Mouse (Mus musculus) liver, adult 2 months (tissue): ENCODE data around the gene Palld. TPM values are rescaled to one million over a fixed set of nuclear protein-coding genes. Genes with fewer than 3 reads are reported as not detected.

Source experiments
- DNase-seq: peaks from one replicate; pipeline ENCODE4 v3.0.0-alpha.2; 2011; ENCODE audit warnings: low read depth, low spot score; ENCODE audit errors: extremely low read depth
- H3K27ac ChIP-seq: fragments of 200-500 bp; replicated peaks from 2 replicates; pipeline ENCODE4 v1.5.1; 2012; ENCODE audit warnings: low read depth, mild to moderate bottlenecking, control low read depth, inconsistent platforms, low read length; ENCODE audit not compliant: insufficient read depth
- H3K27me3 ChIP-seq: fragments of 200-500 bp; 2 replicates; pipeline ENCODE4 v1.6.1; 2012; ENCODE audit warnings: mild to moderate bottlenecking, moderate library complexity, low read length, inconsistent platforms; ENCODE audit not compliant: control insufficient read depth, insufficient read depth
- H3K36me3 ChIP-seq: fragments of 200-500 bp; 2 replicates; pipeline ENCODE4 v1.6.1; 2012; ENCODE audit warnings: low read length, inconsistent platforms; ENCODE audit not compliant: control insufficient read depth, insufficient read depth
- H3K4me1 ChIP-seq: fragments of 200-500 bp; 2 replicates; pipeline ENCODE4 v1.6.1; 2011; ENCODE audit warnings: low read length; ENCODE audit not compliant: control insufficient read depth, insufficient read depth
- H3K4me3 ChIP-seq: fragments of 200-500 bp; 2 replicates; pipeline ENCODE4 v1.5.1; 2011; ENCODE audit warnings: low read depth, mild to moderate bottlenecking, control low read depth, low read length, moderate library complexity; ENCODE audit not compliant: insufficient read depth
- H3K79me2 ChIP-seq: fragments of 200-500 bp; 2 replicates; pipeline ENCODE4 v1.6.1; 2012; ENCODE audit warnings: inconsistent platforms, mild to moderate bottlenecking, low read length, moderate library complexity; ENCODE audit not compliant: control insufficient read depth, insufficient read depth
- H3K9ac ChIP-seq: fragments of 200-500 bp; 2 replicates; pipeline ENCODE4 v1.6.1; 2012; ENCODE audit warnings: low read depth, mild to moderate bottlenecking, control low read depth, inconsistent platforms, low read length
- CTCF ChIP-seq: fragments of 200-500 bp; IDR thresholded peaks from 2 replicates; pipeline ENCODE4 v1.5.1; 2011; ENCODE audit warnings: low read depth, low read length, control low read depth
- POLR2A ChIP-seq: fragments of 200-500 bp; IDR thresholded peaks from 2 replicates; pipeline ENCODE4 v1.6.1; 2011; ENCODE audit warnings: low read length, control low read depth; ENCODE audit not compliant: insufficient read depth; ENCODE audit errors: extremely low read depth
- WGBS: fragments of 180-500 bp; shearing (Covaris S2); methylation state at CpG from one replicate; pipeline ENCODE4 v1.1.7; 2018; 5-methylcytosine and 5-hydroxymethylcytosine counted together
- polyA plus RNA-seq: library from polyadenylated mRNA; depleted of rRNA; stranded (reverse); fragments of >200 nt; gene quantifications from 2 replicates; pipeline ENCODE4 v1.2.3, GENCODE M21; 2012
- total RNA-seq: library from RNA; depleted of rRNA; stranded (reverse); fragments of >200 nt; gene quantifications from 2 replicates; pipeline ENCODE4 v1.2.3, GENCODE M21; 2014

The Palld gene
- total and polyA plus RNA-seq, 2 experiments = 10.1 to 17.8 TPM

GRCm38 (mm10) chr8:61782931-61783491 lies 119.5 kb downstream of the Palld start:
- Histone ChIP-seq H3K79me2 (no peaks in the 10 kb centered on the region), H3K27ac (no peak overlapping the region), H3K27me3 (no peaks in the 10 kb centered on the region; the same call in 1 of the 2 replicates), H3K4me3 (no peak overlapping the region), H3K4me1 (no peaks in the 10 kb centered on the region), H3K36me3 (no peaks in the 10 kb centered on the region), H3K9ac (no peak overlapping the region)
- 89% methylated on average over 7 of the region's 7 CpGs for WGBS
- no peak for DNase-seq
- TF ChIP-seq POLR2A (no peak), CTCF (no peak)

- Histone ChIP-seq H3K9ac (no peak overlapping the region), H3K27ac (no peak overlapping the region), H3K27me3 (no peaks in the 10 kb centered on the region; the same call in 1 of the 2 replicates), H3K4me3 (no peak overlapping the region), H3K79me2 (no peaks in the 10 kb centered on the region), H3K36me3 (no peaks in the 10 kb centered on the region), H3K4me1 (no peaks in the 10 kb centered on the region)
- no peak for TF ChIP-seq CTCF
- TF ChIP-seq POLR2A = no peak
- WGBS = 71% methylated on average over 5 of the region's 5 CpGs
- no peak for DNase-seq
These were observed 121.7 kb downstream of the Palld start for GRCm38 (mm10) chr8:61780652-61781257.

- no peaks in the 10 kb centered on the region for H3K36me3 ChIP-seq
- no peak overlapping the region for H3K4me3 ChIP-seq
- H3K79me2 ChIP-seq = no peaks in the 10 kb centered on the region
- TF ChIP-seq POLR2A (no peak), CTCF (no peak)
- H3K27ac ChIP-seq = no peak overlapping the region
- DNase-seq = no peak
- no peaks in the 10 kb centered on the region; the same call in 1 of the 2 replicates for H3K27me3 ChIP-seq
- no peak overlapping the region for H3K9ac ChIP-seq
- WGBS = 65% methylated on average over 3 of the region's 3 CpGs
- H3K4me1 ChIP-seq = no peaks in the 10 kb centered on the region
These were observed 124.3 kb downstream of the Palld start for GRCm38 (mm10) chr8:61778194-61778593.

- Histone ChIP-seq H3K4me3 (no peak overlapping the region), H3K79me2 (no peaks in the 10 kb centered on the region), H3K4me1 (no peaks in the 10 kb centered on the region), H3K27me3 (no peaks in the 10 kb centered on the region; the same call in 1 of the 2 replicates), H3K9ac (no peak overlapping the region), H3K36me3 (no peaks in the 10 kb centered on the region), H3K27ac (no peak overlapping the region)
- TF ChIP-seq CTCF = no peak
- no peak for TF ChIP-seq POLR2A
- 83% methylated on average over 9 of the region's 9 CpGs for WGBS
- no peak for DNase-seq
These were observed 125.9 kb downstream of the Palld start for GRCm38 (mm10) chr8:61776560-61776959.

GRCm38 (mm10) chr8:61775936-61776335 lies 126.6 kb downstream of the Palld start:
- WGBS = 86% methylated on average over 6 of the region's 6 CpGs
- H3K36me3 ChIP-seq = no peaks in the 10 kb centered on the region
- no peak overlapping the region for H3K9ac ChIP-seq
- no peaks in the 10 kb centered on the region for H3K4me1 ChIP-seq
- no peaks in the 10 kb centered on the region for H3K79me2 ChIP-seq
- no peak for DNase-seq
- TF ChIP-seq POLR2A (no peak), CTCF (no peak)
- H3K27ac ChIP-seq = no peak overlapping the region
- H3K4me3 ChIP-seq = no peak overlapping the region
- no peaks in the 10 kb centered on the region; the same call in 1 of the 2 replicates for H3K27me3 ChIP-seq

- TF ChIP-seq POLR2A = no peak
- TF ChIP-seq CTCF = no peak
- Histone ChIP-seq H3K9ac (no peak overlapping the region), H3K4me3 (no peak overlapping the region), H3K79me2 (no peaks in the 10 kb centered on the region), H3K4me1 (no peaks in the 10 kb centered on the region), H3K27me3 (no peaks in the 10 kb centered on the region), H3K36me3 (no peaks in the 10 kb centered on the region), H3K27ac (no peak overlapping the region)
- DNase-seq = no peak
- 89% methylated on average over 5 of the region's 5 CpGs for WGBS
These were observed 128.3 kb downstream of the Palld start for GRCm38 (mm10) chr8:61774161-61774560.
